Mouse (Mus musculus): ENCODE data around the gene Zfp771. TPM values are rescaled to one million over a fixed set of nuclear protein-coding genes. Genes with fewer than 3 reads are reported as not detected.

Zfp771 gene
- polyA plus RNA-seq (2014; fragmentation: Nextera tagmentation; extraction: Ambion mirVana), result 35.6 and 39.7 TPM in 2 replicates

GRCm38 (mm10) chr7:127243870-127244657 lies at the start of gene Zfp771:
TSS of gene Zfp771 (plus strand) at chr7:127244274.
- ATAC-seq (replicated peaks; ENCODE audit: insufficient number of reproducible peaks, low FRiP score, low TSS enrichment), result peak; percentile 97
- H3K4me1 ChIP-seq (ENCODE audit: control insufficient read depth, insufficient read depth, low read length), result peaks cover 16% of the 10 kb centered on the region
- peaks cover 5% of the 10 kb centered on the region; the same call in 1 of the 2 replicates for H3K36me3 ChIP-seq (ENCODE audit: control insufficient read depth, insufficient read depth, low read length)
- peak within 1 kb of the TSS; percentile 76 for H3K4me2 ChIP-seq
- H3K27ac ChIP-seq (ENCODE audit: low read depth, low read length), result peak within 1 kb of the TSS; percentile 84
- no peaks in the 10 kb centered on the region for H3K27me3 ChIP-seq (ENCODE audit: control insufficient read depth, insufficient read depth, low read length)
- peak within 1 kb of the TSS; percentile 89 for H3K9ac ChIP-seq (ENCODE audit: low read depth, low read length)
- H3K4me3 ChIP-seq (ENCODE audit: low read depth, low read length), result peak within 1 kb of the TSS; percentile 90
- H3K9me3 ChIP-seq (replicated peaks; ENCODE audit: control insufficient read depth, low read length), result no peaks in the 10 kb centered on the region
- under 1% methylated on average over 54 of the region's 56 CpGs for WGBS (ENCODE audit: insufficient replicate concordance)

- Histone ChIP-seq H3K27ac (ENCODE audit: low read depth, low read length) (no peak overlapping the region), H3K4me3 (ENCODE audit: low read depth, low read length) (peak overlapping the region; percentile 74), H3K36me3 (ENCODE audit: control insufficient read depth, insufficient read depth, low read length) (peaks cover 41% of the 10 kb centered on the region), H3K4me1 (ENCODE audit: control insufficient read depth, insufficient read depth, low read length) (peaks cover 13% of the 10 kb centered on the region), H3K4me2 (peak overlapping the region; percentile 88), H3K9ac (ENCODE audit: low read depth, low read length) (peak overlapping the region; percentile 83), H3K9me3 (replicated peaks; ENCODE audit: control insufficient read depth, low read length) (no peaks in the 10 kb centered on the region), H3K27me3 (ENCODE audit: control insufficient read depth, insufficient read depth, low read length) (no peaks in the 10 kb centered on the region)
- 72% methylated on average over 7 of the region's 7 CpGs for WGBS (ENCODE audit: insufficient replicate concordance)
- no peak for ATAC-seq (replicated peaks; ENCODE audit: insufficient number of reproducible peaks, low FRiP score, low TSS enrichment)
Observed at GRCm38 (mm10) chr7:127194633-127195029, 49.4 kb upstream of the Zfp771 start.

GRCm38 (mm10) chr7:127195544-127196295 lies 48.4 kb upstream of the Zfp771 start, which contains the start of gene Cd2bp2:
TSS of gene Cd2bp2 (minus strand) at chr7:127196050.
- ATAC-seq (replicated peaks; ENCODE audit: insufficient number of reproducible peaks, low FRiP score, low TSS enrichment), result peak; percentile 92
- Histone ChIP-seq H3K4me2 (peak within 1 kb of the TSS; percentile 88), H3K27ac (ENCODE audit: low read depth, low read length) (peak within 1 kb of the TSS; percentile 91), H3K4me3 (ENCODE audit: low read depth, low read length) (peak within 1 kb of the TSS; percentile 74), H3K4me1 (ENCODE audit: control insufficient read depth, insufficient read depth, low read length) (peaks cover 13% of the 10 kb centered on the region), H3K27me3 (ENCODE audit: control insufficient read depth, insufficient read depth, low read length) (no peaks in the 10 kb centered on the region), H3K9me3 (replicated peaks; ENCODE audit: control insufficient read depth, low read length) (no peaks in the 10 kb centered on the region), H3K36me3 (ENCODE audit: control insufficient read depth, insufficient read depth, low read length) (peaks cover 42% of the 10 kb centered on the region), H3K9ac (ENCODE audit: low read depth, low read length) (peak within 1 kb of the TSS; percentile 88)
- WGBS (ENCODE audit: insufficient replicate concordance), result under 1% methylated on average over 51 of the region's 51 CpGs

- Histone ChIP-seq H3K27ac (ENCODE audit: low read depth, low read length) (peak overlapping the region; percentile 89), H3K9me3 (replicated peaks; ENCODE audit: control insufficient read depth, low read length) (no peaks in the 10 kb centered on the region), H3K4me3 (ENCODE audit: low read depth, low read length) (peak overlapping the region; percentile 74), H3K27me3 (ENCODE audit: control insufficient read depth, insufficient read depth, low read length) (no peaks in the 10 kb centered on the region), H3K4me1 (ENCODE audit: control insufficient read depth, insufficient read depth, low read length) (peaks cover 13% of the 10 kb centered on the region), H3K9ac (ENCODE audit: low read depth, low read length) (peak overlapping the region; percentile 88), H3K36me3 (ENCODE audit: control insufficient read depth, insufficient read depth, low read length) (peaks cover 43% of the 10 kb centered on the region), H3K4me2 (peak overlapping the region; percentile 88)
- no peak for ATAC-seq (replicated peaks; ENCODE audit: insufficient number of reproducible peaks, low FRiP score, low TSS enrichment)
- 51% methylated on average over 11 of the region's 11 CpGs for WGBS (ENCODE audit: insufficient replicate concordance)
Observed at GRCm38 (mm10) chr7:127196484-127196883, 47.6 kb upstream of the Zfp771 start.

GRCm38 (mm10) chr7:127206606-127207005 lies 37.5 kb upstream of the Zfp771 start:
- WGBS (ENCODE audit: insufficient replicate concordance), result 49% methylated on average over 2 of the region's 2 CpGs
- no peaks in the 10 kb centered on the region for H3K9me3 ChIP-seq (replicated peaks; ENCODE audit: control insufficient read depth, low read length)
- no peak for ATAC-seq (replicated peaks; ENCODE audit: insufficient number of reproducible peaks, low FRiP score, low TSS enrichment)
- no peaks in the 10 kb centered on the region for H3K27me3 ChIP-seq (ENCODE audit: control insufficient read depth, insufficient read depth, low read length)
- peak overlapping the region; percentile 93 for H3K9ac ChIP-seq (ENCODE audit: low read depth, low read length)
- H3K4me2 ChIP-seq, result peak overlapping the region; percentile 98
- H3K27ac ChIP-seq (ENCODE audit: low read depth, low read length), result peak overlapping the region; percentile 93; the same call in 1 of the 2 replicates
- peaks cover 8% of the 10 kb centered on the region; the same call in 1 of the 2 replicates for H3K36me3 ChIP-seq (ENCODE audit: control insufficient read depth, insufficient read depth, low read length)
- peaks cover 23% of the 10 kb centered on the region for H3K4me1 ChIP-seq (ENCODE audit: control insufficient read depth, insufficient read depth, low read length)
- H3K4me3 ChIP-seq (ENCODE audit: low read depth, low read length), result peak overlapping the region; percentile 94

- Histone ChIP-seq H3K9me3 (replicated peaks; ENCODE audit: control insufficient read depth, low read length) (no peaks in the 10 kb centered on the region), H3K4me3 (ENCODE audit: low read depth, low read length) (peak overlapping the region; percentile 94), H3K27ac (ENCODE audit: low read depth, low read length) (peak overlapping the region; percentile 93), H3K27me3 (ENCODE audit: control insufficient read depth, insufficient read depth, low read length) (no peaks in the 10 kb centered on the region), H3K4me1 (ENCODE audit: control insufficient read depth, insufficient read depth, low read length) (peaks cover 23% of the 10 kb centered on the region), H3K36me3 (ENCODE audit: control insufficient read depth, insufficient read depth, low read length) (peaks cover 6% of the 10 kb centered on the region; the same call in 1 of the 2 replicates), H3K9ac (ENCODE audit: low read depth, low read length) (peak overlapping the region; percentile 93), H3K4me2 (peak overlapping the region; percentile 98)
- peak; percentile 8; the same call in 1 of the 2 replicates for ATAC-seq (replicated peaks; ENCODE audit: insufficient number of reproducible peaks, low FRiP score, low TSS enrichment)
- WGBS (ENCODE audit: insufficient replicate concordance), result under 1% methylated on average over 53 of the region's 53 CpGs
Observed at GRCm38 (mm10) chr7:127207374-127208294, 36.4 kb upstream of the Zfp771 start.

- Histone ChIP-seq H3K27me3 (ENCODE audit: control insufficient read depth, insufficient read depth, low read length) (no peaks in the 10 kb centered on the region), H3K9ac (ENCODE audit: low read depth, low read length) (peak within 1 kb of the TSS; percentile 93), H3K4me2 (peak within 1 kb of the TSS; percentile 98), H3K4me1 (ENCODE audit: control insufficient read depth, insufficient read depth, low read length) (peaks cover 23% of the 10 kb centered on the region), H3K27ac (ENCODE audit: low read depth, low read length) (peak within 1 kb of the TSS; percentile 93), H3K4me3 (ENCODE audit: low read depth, low read length) (peak within 1 kb of the TSS; percentile 94), H3K9me3 (replicated peaks; ENCODE audit: control insufficient read depth, low read length) (no peaks in the 10 kb centered on the region), H3K36me3 (ENCODE audit: control insufficient read depth, insufficient read depth, low read length) (0 out of 2 replicates have a peak, but pooled peaks cover 3% of the 10 kb centered on the region)
- WGBS (ENCODE audit: insufficient replicate concordance), result under 1% methylated on average over 41 of the region's 44 CpGs
- peak; percentile 58 for ATAC-seq (replicated peaks; ENCODE audit: insufficient number of reproducible peaks, low FRiP score, low TSS enrichment)
Observed at GRCm38 (mm10) chr7:127208295-127208552, 35.9 kb upstream of the Zfp771 start, which contains the start of gene Tbc1d10b. TSS of gene Tbc1d10b (minus strand) at chr7:127208468.

All from heart, embryonic 11.5 days (tissue).